Mouse (Mus musculus) adrenal gland, adult 2 months (tissue): Measurements from ENCODE around the gene Mad1l1. TPM values are rescaled to one million over a fixed set of nuclear protein-coding genes. Genes with fewer than 3 reads are reported as not detected.
"Not testable (repeated sequence)": the region's sequence is repeated elsewhere in the genome, so short reads cannot be mapped to it uniquely, and the experiment has no call there.

Source experiments
- DNase-seq: peaks from one replicate; pipeline ENCODE4 v3.0.0; 2021
- long read RNA-seq: library from polyadenylated mRNA; stranded (forward); transcript quantifications from one replicate; pipeline ENCODE4 v2.0.0, GENCODE M21; 2021
- polyA plus RNA-seq: library from polyadenylated mRNA; depleted of rRNA; stranded (reverse); fragments of >200 nt; gene quantifications from 2 replicates; pipeline ENCODE4 v1.2.3, GENCODE M21; 2012; rRNA removed
- total RNA-seq, 2 experiments: library from RNA; stranded (reverse); gene quantifications; 2 replicates each; pipeline ENCODE4 v1.2.3; 2021

Mad1l1 gene
- 10 to 100 TPM; 12.4 to 20.5 TPM for total RNA-seq
- 15.8 and 21.0 TPM in 2 replicates for polyA plus RNA-seq
- long read RNA-seq, transcript Mad1l1-201 (18 exons, 2,640 nt): major isoform, 17 of 25 reads
- long read RNA-seq, partial matches to known transcripts: 2 of 25 reads
- long read RNA-seq, other reads (novel, unspliced or antisense): 6 of 25 reads

DNA sequence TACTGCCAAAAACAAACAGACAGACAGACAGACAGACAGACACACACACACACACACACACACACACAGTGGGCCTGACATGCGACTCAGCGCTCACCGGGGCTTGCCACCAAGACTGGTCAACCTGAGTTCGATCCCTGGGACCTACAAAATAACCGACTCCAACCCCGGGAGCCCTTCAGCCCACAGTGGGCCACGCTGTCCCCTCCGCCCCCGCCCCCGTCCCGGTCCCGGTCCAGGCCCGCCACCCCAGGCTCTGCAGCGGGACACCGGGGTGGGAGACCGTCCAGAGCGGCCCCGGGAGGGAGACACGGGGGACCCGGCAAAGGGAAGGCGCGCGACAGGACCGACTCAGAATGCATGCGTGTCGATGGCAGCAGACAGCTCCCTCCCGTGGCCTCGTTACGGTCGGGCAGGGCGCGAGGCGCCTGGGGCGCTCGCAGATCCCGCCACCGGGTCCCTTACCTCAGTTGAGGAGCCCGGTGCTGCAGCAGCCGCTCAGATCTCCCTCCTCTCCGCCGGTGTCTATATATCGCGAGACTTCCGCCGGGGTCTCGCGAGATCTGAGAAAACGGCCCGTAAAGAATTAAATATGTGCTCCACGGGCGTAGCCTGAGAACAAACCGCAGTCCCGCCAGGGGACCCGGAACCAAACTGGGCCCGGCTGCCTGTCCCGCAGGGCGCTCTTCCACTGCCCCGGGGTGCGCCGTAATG lies at the start of gene Mad1l1, which contains the start of gene Nudt1:
Gene Mad1l1, minus strand, starts transcription at position 511 of the 714 bp plus-strand sequence.
Gene Nudt1, plus strand, starts transcription at position 615 of the 714 bp plus-strand sequence.
- peak; percentile 95 for DNase-seq

DNA sequence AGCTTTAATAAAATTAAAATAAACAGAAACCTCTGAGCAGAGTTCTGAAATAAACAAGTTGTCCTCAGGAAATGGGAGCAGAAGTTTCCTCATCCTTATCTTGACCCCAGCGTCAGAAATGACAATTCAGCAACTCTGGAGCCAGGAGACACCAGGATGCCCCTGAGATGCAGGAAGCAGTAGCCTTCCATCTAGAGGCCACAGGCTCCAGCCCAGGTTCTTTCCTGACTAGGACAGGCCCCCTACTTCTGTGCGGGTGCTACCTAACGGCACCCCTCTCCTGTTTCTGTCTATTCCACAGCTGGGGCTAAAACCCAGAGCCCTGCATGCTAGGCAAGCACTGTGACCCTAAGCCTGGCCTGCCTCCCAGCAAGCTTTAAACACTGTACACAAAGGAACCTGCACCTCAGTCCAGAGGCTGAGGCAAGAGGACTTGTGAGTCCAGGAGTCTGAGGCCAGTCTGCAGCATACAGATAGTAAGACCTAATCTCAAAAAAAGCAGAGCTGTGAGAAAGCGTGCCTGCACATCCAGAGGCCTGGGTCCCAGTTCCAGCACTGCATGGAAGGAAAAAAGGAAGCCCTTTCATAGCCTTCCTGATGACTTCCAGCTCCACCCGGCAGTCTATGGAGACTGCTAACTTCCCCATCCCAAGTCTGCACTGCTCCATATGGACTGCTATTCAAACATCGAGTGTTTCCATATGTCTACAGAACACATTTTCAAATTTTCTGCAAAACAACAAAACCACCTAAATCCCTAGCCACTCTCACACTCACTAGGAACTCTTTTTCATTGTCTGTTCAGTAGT lies 49.3 kb upstream of the Mad1l1 start:
- peak; percentile 41 for DNase-seq

DNA sequence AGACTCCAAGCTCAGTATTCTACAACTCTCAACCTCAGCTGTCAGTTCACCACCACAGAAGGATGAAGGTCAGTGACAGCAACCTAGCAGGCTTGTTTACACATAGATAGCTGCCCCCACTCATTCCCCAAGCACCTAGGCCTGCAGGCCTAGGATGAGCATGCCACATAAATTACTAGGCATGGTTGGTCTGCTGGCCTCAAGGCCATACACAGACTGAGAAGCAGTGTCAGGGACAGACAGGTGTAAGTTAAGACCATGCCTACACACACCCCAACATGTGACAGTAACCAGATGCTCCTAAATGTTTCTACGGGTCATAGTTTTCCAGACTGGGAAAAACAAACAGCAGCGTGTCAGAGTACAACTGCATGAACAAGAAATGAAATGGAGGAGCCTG lies 48.1 kb upstream of the Mad1l1 start:
- DNase-seq: no peak

DNA sequence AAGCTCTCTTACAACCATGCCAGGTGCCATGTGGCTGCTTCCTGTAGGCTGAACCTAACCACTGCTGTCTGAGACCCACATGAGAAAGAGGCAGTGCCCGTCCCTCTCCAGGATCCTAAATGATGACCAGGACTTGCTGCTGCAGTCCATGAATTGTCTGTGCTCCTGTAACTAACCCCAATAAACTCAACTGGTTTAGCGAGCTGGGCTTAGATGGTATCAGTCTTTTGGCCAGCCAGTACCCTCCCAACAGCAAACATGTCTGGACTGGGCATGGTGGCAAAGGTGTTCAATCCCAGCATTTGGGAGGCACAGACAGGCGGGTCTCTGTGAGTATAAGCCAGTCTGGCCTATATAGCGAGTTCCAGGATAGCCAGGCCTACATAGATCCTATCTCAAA lies 47.6 kb upstream of the Mad1l1 start:
- no peak for DNase-seq

DNA sequence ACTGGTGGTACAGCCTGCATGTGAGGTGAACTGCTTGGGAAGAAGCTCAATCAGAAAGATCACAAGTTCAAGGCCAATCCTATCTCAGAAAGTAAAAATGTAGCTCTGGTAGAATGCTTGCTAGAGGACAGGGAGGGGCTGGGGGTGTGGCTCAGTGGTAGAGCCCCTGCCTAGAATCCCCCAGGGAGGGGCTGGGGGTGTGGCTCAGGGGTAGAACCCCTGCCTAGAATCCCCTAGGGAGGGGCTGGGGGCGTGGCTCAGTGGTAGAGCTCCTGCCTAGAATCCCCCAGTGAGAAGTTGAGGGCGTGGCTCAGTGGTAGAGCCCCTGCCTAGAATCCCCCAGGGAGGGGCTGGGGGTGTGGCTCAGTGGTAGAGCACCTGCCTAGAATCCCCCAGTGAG lies 46.8 kb upstream of the Mad1l1 start:
- not testable (repeated sequence) for DNase-seq

DNA sequence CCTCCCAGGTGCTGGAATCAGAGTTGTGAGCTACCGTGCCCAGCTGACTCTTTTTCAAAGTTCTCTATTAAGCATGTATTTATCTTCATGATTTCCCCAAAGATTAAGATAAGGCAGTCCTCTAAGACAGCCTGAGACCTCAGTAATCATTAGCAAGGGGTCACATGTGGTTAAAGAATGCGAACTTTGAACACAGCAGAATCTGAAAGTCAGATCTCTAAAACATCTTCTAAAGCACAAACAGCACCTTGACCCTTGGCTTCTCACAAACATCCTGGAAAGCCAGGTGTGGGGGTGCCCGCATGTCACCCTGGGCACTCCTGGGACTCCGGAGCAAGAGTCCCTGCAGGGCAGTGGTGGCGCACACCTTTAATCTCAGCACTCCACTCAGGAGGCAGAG lies 43.1 kb upstream of the Mad1l1 start:
- DNase-seq: no peak

DNA sequence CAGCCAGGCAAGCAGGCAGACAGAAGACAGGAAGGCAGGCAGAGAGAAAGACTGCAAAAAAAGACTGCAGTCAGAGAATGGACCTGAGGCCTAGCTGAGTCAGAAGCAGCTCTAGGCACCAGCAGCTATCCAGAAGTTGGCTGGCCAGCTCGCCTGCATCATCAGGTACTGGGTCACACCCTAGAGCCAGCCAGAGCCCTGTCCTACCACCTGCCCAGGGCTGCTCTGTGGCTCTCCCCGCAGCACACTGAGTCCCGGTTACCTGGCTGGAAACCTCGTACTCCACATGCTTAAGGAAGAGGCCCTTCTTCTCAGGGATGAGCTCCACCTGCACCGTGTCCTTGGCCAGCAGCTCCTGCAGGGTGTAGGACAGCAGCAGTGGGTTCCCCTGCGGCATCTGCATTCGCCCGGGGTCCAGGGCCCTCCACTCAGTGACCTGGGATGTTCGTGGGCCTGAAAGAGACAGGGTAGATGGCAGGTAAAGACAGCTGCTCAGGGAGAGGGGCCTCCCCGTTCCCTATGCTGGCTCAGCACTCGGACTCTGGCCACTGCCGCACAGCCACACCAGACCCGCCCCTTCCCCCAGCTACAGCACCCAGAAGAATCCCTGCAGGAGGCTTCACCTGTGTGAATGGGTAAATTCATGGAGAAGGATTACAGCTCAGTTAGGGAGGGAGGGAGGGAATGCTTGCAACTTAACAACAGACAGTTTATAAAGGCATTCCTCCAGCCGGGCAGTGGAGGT lies 38.8 kb upstream of the Mad1l1 start:
- no peak for DNase-seq

DNA sequence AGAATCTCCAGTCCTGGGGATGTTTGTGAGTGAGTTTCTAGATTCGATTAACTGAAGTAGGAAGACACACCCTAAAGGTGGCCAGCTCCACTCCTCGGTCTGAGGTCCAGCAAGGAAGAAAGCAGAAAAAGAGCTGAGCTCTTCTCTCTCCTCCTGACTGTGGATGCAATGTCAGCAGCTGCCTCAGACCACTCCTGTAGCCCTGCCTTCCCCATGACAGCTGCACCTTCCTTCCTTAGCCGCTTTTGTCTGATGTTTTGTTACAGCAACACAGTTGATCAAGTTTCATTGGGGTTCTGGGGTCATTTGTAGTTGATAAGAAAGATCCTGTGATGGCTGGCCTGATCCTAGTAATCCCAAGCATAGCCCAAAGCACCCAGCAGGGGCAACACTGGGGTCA lies 36.1 kb upstream of the Mad1l1 start:
- no peak for DNase-seq

DNA sequence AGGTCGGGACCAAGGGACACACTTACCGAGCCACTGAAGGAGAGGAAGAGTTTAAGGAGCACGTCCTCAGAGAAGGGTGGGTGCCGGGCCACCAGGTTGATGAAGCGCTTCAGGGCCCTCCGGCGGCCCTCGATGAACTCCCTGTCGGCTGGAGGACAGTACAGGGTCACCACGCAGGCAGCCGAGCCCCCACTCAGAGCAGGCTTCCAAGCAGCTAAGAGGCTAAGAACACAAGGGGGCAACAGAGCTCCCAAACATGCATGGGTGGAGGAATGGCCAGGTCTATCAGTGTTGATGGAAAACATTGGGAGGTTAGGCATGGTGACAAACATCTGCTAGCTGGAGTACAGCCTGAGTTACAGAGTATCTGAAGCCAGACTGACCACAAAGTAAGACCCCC lies 34.6 kb upstream of the Mad1l1 start:
- DNase-seq: no peak

DNA sequence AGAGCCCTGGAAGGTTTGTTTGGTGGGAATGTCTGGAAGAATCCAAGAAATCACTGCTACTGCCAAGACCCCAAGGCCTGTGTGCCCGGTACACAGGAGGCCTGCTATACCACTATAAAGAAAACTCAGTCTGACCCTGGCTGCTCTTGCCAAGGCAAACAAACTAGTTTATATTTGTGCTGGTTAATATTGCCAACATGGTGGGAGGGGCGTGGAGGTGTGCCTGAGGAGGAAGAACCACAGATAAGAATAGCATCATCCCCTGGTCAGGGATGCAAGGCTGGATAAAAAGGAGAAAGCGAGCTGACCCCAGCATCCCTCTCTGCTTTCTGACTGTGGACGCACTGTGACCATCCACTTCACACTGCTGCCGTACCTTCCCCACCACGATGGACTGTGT lies 31.0 kb upstream of the Mad1l1 start:
- DNase-seq: no peak

DNA sequence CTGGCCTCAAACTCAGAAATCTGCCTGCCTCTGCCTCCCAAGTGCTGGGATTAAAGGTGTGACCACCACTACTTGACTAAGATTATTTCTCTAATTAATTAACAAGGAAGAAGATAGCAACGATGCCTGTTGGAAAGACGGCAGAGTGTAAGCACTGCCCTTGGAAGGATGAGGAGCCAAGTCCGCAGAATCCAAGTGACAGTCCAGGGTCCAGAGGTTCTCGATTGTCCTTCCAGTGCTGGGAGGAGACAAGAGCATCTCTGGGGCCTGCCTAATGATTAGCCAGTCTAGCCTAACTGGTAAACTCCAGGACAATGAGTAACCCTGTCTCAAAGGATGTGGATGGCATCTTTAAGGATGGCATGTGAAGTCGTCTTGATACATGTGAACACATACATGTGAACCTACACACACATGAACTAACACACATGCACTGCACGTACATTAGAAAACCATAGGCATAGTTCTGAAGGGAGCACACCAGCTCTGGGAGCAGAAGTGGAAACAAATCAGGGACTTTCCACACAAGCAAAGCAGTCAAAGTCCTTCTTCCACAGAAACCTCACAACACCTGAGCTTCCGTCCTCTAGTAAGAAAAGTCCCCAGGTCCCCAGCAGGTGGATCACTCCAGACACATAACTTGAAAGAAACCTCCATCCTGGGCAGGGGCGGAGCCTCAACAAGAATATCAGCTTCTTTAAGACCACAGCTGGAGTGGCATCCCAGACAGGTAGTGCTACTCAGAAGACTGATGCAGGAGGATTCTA lies 29.6 kb upstream of the Mad1l1 start:
- no peak for DNase-seq

DNA sequence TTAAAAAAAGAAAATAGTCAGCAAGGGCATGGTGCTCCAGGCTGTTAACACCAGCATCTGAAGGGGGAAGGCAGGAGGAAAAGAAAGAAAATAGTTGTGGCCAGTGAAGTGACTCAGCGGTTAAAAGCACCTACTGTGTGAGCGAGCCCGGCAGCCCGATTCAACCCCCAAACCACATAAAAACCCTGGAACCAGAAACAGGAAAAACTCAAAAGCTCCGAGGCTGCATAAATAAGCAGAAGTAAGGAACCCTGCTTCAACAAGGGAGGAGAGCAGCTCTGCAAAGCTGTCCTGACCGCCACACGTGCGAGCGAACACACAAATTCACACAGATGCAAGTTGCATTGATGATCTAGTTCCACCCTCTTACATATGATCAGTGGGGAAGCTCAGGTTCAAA lies 28.5 kb upstream of the Mad1l1 start:
- no peak for DNase-seq

DNA sequence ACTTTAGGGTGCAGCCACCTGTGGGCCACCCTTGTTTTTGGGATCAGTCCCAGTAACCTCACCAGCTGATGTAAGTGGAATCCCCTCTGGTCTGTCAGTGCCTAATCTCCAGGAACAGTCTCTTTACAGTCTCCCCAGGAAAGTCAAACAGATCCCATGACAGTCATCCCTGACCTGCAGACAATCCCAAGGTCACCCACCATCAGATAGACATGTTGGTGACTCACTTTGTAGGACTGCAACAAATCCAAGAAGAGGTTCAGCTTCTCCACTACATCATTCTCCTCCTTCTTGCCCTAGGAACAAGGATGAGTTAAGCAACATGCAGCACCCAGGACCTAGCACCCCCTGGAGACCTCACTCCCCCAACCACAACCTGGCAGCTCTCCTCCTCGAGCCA lies 24.7 kb upstream of the Mad1l1 start:
- DNase-seq: peak; percentile 44

DNA sequence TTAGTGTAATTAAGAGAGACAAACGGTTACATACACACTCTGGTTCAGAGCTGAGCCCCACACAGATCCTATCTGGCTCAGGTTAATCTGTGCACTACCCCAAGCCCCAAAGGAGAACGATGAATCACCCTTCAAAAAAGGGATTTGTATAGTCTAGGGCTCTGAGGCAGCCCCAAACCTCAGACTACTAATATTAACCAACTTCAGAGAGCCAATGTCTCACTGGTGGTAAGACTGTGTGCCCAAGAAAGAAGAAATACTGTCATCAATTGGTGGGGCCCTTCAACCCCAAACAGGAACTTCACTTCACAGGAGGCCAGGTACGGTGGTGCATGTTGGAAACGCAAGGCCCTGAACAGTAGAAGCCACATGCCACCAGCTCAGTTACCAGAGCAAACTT lies 23.9 kb upstream of the Mad1l1 start:
- no peak for DNase-seq

DNA sequence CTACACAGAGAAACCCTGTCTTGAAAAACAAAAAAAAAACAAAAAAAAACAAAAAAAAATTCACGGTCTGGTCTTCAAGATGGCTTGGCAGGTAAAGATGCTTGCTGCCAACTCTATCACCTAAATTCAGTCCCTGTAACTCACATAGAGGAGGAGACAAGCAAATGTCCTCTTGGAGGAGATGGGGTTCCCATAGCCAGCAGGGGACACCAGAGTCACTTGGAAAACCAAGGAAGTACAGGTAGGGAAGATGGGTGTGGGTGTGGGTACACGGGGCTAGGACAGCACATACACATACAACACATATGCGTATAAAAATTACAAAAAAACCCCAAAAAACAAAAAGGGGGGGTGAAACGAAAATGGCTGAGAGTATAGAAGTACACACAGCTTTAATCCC lies 21.5 kb upstream of the Mad1l1 start:
- DNase-seq: no peak

DNA sequence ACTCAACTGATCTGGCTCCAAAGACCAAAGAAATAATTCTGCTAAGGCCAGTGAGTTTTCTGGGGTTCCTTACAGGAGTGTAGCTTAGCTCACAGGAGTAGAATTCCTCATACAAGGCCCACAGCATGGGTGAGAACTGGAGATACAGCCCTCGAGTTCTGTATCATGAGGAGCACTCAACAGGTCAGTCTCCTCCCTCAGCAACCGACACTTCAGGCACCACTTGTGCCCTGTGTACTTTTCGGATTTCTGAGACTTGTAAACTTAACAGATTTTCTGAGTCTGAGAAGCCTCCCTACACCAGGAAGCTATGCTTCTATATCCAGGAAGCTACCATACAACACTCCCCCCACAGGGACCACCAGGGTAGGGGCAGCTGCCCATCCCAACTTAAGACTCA lies 18.5 kb upstream of the Mad1l1 start:
- no peak for DNase-seq

DNA sequence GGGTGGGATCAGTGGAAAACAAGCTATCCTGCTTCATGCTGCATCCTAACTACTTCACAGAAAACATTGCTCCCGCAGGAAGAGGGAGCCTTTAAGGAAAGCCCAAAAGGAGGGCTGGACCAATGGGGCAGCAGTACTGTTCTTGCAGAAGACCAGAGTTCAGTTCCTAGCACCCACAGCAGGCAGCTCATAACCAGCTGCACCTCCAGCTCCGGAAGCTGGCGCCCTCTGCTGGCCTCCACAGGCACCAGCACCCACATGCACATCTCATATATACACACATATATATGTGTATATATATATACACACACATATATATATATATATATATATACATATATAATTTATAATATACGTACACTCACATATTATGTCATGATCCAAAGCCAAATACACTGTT lies 17.4 kb upstream of the Mad1l1 start:
- DNase-seq: no peak

DNA sequence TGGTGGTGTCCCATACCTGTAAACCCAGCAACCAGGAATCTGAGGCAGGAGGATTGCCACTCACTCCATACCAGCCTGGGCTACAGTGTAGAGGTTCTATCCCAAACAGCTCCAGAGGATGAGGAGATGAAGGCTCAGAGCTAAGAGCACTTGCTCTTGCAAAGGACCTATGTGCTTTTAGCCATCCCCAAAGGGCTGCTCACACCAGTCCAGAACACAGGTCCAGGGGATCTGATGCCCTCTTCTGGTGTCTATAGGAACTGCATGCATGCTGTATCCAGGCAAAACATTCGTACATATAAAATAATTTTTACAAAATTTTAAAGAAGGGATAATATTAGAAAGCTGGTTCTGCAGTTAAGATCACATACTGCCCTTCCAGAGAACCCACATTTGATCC lies 15.3 kb upstream of the Mad1l1 start:
- DNase-seq: no peak

DNA sequence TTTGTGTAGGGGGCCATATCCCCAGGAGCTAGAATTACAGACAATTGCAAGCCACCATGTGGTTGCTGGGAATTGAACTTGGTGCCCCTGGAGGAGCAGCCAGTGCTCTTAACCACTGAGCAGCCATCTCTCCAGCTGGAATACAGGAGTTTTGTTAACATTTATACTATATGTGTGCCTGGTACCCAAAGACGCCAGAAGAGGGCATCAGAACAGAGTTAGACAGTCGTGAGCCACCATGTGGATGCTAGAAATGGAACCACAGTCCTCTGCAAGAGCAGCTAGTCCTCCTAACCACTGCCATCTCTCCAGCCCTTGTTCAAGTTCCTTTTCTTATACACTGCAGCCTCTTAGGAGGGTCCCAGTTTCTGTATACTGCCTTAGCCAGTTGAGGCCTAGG lies 12.3 kb upstream of the Mad1l1 start:
- DNase-seq: no peak

DNA sequence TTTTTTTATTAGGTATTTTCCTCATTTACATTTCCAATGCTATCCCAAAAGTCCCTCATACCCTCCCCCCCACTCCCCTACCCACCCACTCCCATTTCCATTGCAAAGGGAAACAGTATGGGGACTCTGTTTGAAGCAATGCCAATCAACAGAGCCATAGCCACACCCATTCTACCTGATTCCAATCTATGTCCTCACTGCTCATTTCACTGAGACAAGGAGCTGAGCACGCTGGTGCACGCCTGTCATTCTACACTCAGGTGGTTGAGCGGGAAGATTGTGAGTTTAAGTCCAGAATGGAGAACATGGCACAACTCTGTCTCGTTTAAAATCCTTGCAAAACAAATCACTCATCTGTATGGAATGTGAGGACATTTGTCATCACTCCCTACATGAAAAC lies 11.2 kb upstream of the Mad1l1 start:
- no peak for DNase-seq

DNA sequence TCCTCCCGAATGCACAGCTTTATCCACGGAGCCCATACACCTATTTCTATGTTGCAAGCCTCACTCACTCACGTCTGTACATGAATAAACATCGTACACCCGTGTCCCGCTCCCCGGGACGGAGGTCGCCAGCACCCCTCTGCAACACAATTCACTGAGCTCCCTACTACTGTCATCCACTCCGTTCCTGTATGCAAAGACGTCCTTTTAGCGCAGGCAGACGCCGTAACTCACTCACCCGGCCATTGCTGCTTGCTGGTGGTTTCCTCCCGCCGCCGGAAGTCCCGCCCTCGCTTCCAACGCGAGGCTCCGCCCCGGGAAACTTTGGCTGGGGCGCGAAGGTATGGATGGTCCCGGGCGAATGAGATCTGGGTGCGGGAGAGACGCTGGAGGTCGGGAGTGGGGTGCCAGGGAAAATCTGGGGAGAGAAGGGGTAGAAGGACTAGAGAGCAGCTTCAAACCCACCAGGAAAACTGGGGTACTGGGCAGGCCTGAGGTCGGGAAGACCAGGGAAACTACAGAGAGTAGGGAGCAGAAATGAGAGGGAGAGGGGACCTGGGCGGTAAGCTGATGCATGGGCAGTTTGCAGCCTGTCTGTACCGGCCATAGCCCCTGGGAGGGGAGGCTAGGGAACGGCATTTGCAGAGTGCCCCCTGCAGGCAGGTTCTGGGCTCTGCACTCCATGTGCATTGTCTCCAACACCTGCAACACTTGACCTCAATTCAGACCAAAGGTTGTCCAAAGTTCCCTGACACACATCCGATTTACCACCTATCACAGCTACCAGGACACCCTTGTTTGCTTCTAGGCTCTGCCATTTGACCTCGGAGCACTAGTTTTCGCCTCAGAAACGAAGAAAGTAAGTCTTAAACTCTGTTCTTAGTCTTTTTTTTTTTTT lies 10.5 kb upstream of the Mad1l1 start, which contains the start of gene Mrm2:
Gene Mrm2, minus strand, starts transcription at position 284 of the 898 bp plus-strand sequence.
- DNase-seq: peak; percentile 91
